Comparison of ENCODE assay signal across 24 mouse cellular contexts in genomic region chr15:99042334-99042733, GRCm38 (mm10). TPM values are rescaled to one million over a fixed set of nuclear protein-coding genes. Genes with fewer than 3 reads are reported as not detected.
"Had no signal": no experiment of that assay in that cellular context is flagged by ENCODE, and none has a peak within 500 bp of the region (broad histone marks: within the 10 kb centered on the region; RNA-seq: fewer than 3 reads in every experiment).

No protein-coding gene starts in this region.

- H3K27me3 ChIP-seq: limb, embryonic 15.5 days; lung, embryonic 15.5 days; midbrain, embryonic 15.5 days; neural tube, embryonic 15.5 days; stomach, embryonic 15.5 days had no signal

- H3K4me2 ChIP-seq: limb, embryonic 15.5 days; lung, embryonic 15.5 days; midbrain, embryonic 12.5 days; midbrain, embryonic 15.5 days; neural tube, embryonic 12.5 days; neural tube, embryonic 15.5 days; stomach, embryonic 15.5 days had no signal

- H3K27ac ChIP-seq: kidney, postnatal 0 days; layer of hippocampus, adult 2 months; limb, embryonic 15.5 days; lung, embryonic 15.5 days; midbrain, embryonic 12.5 days; midbrain, embryonic 15.5 days; neural tube, embryonic 12.5 days; neural tube, embryonic 15.5 days; stomach, embryonic 15.5 days had no signal

- H3K9ac ChIP-seq: limb, embryonic 15.5 days; lung, embryonic 15.5 days; midbrain, embryonic 12.5 days; midbrain, embryonic 15.5 days; neural tube, embryonic 12.5 days; neural tube, embryonic 15.5 days; stomach, embryonic 15.5 days had no signal

- H3K4me3 ChIP-seq: layer of hippocampus, adult 2 months; limb, embryonic 15.5 days; lung, embryonic 15.5 days; midbrain, embryonic 12.5 days; midbrain, embryonic 15.5 days; neural tube, embryonic 12.5 days; neural tube, embryonic 15.5 days; stomach, embryonic 15.5 days had no signal

- H3K4me1 ChIP-seq: lung, embryonic 15.5 days had no signal

- DNase-seq: kidney, adult 2 months; layer of hippocampus, adult 9-11 months; lung, adult 18-20 months; lung, postnatal 10 days; lung, postnatal 36 days; retina, postnatal 1 day; right cerebral cortex, postnatal 25 days; spleen, adult 18-20 months; thymus, postnatal 25 days had no signal

- H3K36me3 ChIP-seq: midbrain, embryonic 12.5 days; midbrain, embryonic 15.5 days; neural tube, embryonic 15.5 days had no signal

- ATAC-seq: intestine, postnatal 0 days; midbrain, embryonic 15.5 days had no signal

- H3K9me3 ChIP-seq: limb, embryonic 15.5 days; lung, embryonic 15.5 days; midbrain, embryonic 12.5 days; midbrain, embryonic 15.5 days; neural tube, embryonic 12.5 days; neural tube, embryonic 15.5 days; stomach, embryonic 15.5 days had no signal

RNA-seq across cellular contexts. Expression of gene Troap, which starts 32.0 kb away (rescaled TPM):
- total RNA-seq: left cerebral cortex, adult 18-20 months had no signal

RNA-seq across cellular contexts. Expression of gene C1ql4, which starts 45.3 kb away (rescaled TPM):
- total RNA-seq: layer of hippocampus, adult 2 months; layer of hippocampus, postnatal 25 days; left cerebral cortex, adult 18-20 months; left cerebral cortex, postnatal 25 days had no signal
- polyA plus RNA-seq: large intestine, adult 2 months; limb, embryonic 11.5 days; limb, embryonic 15.5 days; lung, embryonic 15.5 days; stomach, embryonic 15.5 days had no signal

RNA-seq across cellular contexts. Expression of gene Dnajc22, which starts 50.6 kb away (rescaled TPM):
- total RNA-seq: left cerebral cortex, adult 18-20 months had no signal
